Mouse (Mus musculus): ENCODE data around the gene Slc17a5. TPM values are rescaled to one million over a fixed set of nuclear protein-coding genes. Genes with fewer than 3 reads are reported as not detected.
"Not testable (repeated sequence)": the region's sequence is repeated elsewhere in the genome, so short reads cannot be mapped to it uniquely, and the experiment has no call there.

Gene Slc17a5
- total RNA-seq, 2 experiments from 2014 or later: 19.3 to 19.7 TPM

GRCm38 (mm10) chr9:78493171-78493570 is 94.7 kb downstream of the Slc17a5 start:
- intact Hi-C loops (cut with DNase I): no loop called here
- no peak for DNase-seq (ENCODE audit: low spot score in 2 of 2)

GRCm38 (mm10) chr9:78492254-78492653 is 95.6 kb downstream of the Slc17a5 start:
- intact Hi-C loops (cut with DNase I): no loop called here
- DNase-seq (ENCODE audit: low spot score in 2 of 2): no peak

- intact Hi-C loops (cut with DNase I): no loop called here
- DNase-seq (ENCODE audit: low spot score in 2 of 2): no peak
Observed at GRCm38 (mm10) chr9:78491169-78491568, 96.7 kb downstream of the Slc17a5 start.

GRCm38 (mm10) chr9:78488890-78489420 is 98.9 kb downstream of the Slc17a5 start, which contains the start of gene Eef1a1:
Gene Eef1a1 (minus strand): TSS chr9:78489151.
- intact Hi-C loops (cut with DNase I): no loop called here
- peak; percentile 32 to 33 for DNase-seq (ENCODE audit: low spot score in 2 of 2)

GRCm38 (mm10) chr9:78488021-78488420 is 99.8 kb downstream of the Slc17a5 start:
- intact Hi-C loops (cut with DNase I); DNase-seq (ENCODE audit: low spot score in 2 of 2): not testable (repeated sequence)

Other genes with a start within 250 kb of the Slc17a5 start
- not detected for gene Gsta2, start 232.3 kb downstream of the Slc17a5 start, total RNA-seq (2021)
- gene Dppa5a, start 219.9 kb downstream of the Slc17a5 start, total RNA-seq (2021): not detected
- not detected for gene Ooep, start 209.3 kb downstream of the Slc17a5 start, total RNA-seq (2021)
- not detected for gene Ddx43, start 192.3 kb downstream of the Slc17a5 start, total RNA-seq (2021)
- gene Cgas, start 144.8 kb downstream of the Slc17a5 start, total RNA-seq (2021): under 1 TPM; 0.39 to 0.86 TPM
- gene Mto1, start 139.8 kb downstream of the Slc17a5 start, total RNA-seq (2021): 10 to 100 TPM; 23.9 to 25.2 TPM
- gene Gm17324, start 139.3 kb downstream of the Slc17a5 start, total RNA-seq (2021): 1 to 10 TPM in 1 of 2 experiments, not detected in 1; 1.5 TPM
- 1,000 to 10,000 TPM; 2,126 to 2,321 TPM for gene Eef1a1, start 98.9 kb downstream of the Slc17a5 start, total RNA-seq (2021)
- gene Cd109, start 27.5 kb upstream of the Slc17a5 start, total RNA-seq (2021): under 1 TPM; 0.49 to 0.79 TPM

Data from left cerebral cortex, postnatal 36 days (tissue).